Comparison of ENCODE assay signal across 10 mouse cellular contexts in the genomic region with DNA sequence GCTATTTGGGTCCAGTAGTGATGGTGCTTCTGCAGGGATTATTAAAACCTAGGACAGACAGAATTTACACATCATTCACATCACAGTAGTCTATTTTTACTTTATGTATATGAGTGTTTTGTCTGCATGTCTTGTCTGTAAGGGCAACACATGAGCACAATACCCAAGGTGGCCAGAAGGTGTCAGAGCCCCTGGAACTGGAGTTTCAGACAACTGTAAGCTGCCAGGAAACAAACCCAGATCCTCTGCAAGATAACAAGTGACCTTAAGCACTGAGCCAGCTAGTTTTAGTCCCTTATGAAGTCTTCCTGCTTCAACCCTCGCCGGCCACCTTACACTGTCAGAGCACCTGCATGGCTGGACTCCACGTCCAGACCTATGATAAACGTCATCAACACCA. TPM values are rescaled to one million over a fixed set of nuclear protein-coding genes. Genes with fewer than 3 reads are reported as not detected.
DNase-seq lines count a peak whose midpoint lies in the region; ATAC-seq and TF ChIP-seq lines count a peak whose summit lies in the region.
"Had no signal": no experiment of that assay in that cellular context is flagged by ENCODE, and none has a peak within 500 bp of the region (broad histone marks: within the 10 kb centered on the region; RNA-seq: fewer than 3 reads in every experiment).

No protein-coding gene starts in this region.

- peaks cover 53% of the 10 kb centered on the region for H3K4me1 ChIP-seq in lung, postnatal 0 days (ENCODE audit: insufficient read depth, low read depth, low read length)
- peaks cover 54% of the 10 kb centered on the region for H3K4me1 ChIP-seq in intestine, embryonic 15.5 days (replicated peaks)

- TF ChIP-seq CTCF in lung, postnatal 0 days (IDR thresholded peaks at IDR 0.05), result peak; percentile 52
- peak; percentile 28; the same call in 1 of the 2 replicates for TF ChIP-seq CTCF in brain, embryonic 14.5 days (IDR thresholded peaks at IDR 0.05; ENCODE audit: borderline replicate concordance, extremely low read depth, insufficient read depth, insufficient read length)

- H3K27me3 ChIP-seq in lung, postnatal 0 days (replicated peaks; ENCODE audit: insufficient read depth, low read length), result no peaks in the 10 kb centered on the region
- no peaks in the 10 kb centered on the region for H3K27me3 ChIP-seq in intestine, embryonic 15.5 days (replicated peaks)
- H3K27me3 ChIP-seq: stomach, embryonic 15.5 days had no signal

- H3K36me3 ChIP-seq in lung, postnatal 0 days (ENCODE audit: insufficient read depth, low read length), result no peaks in the 10 kb centered on the region
- H3K36me3 ChIP-seq in intestine, embryonic 15.5 days, result no peaks in the 10 kb centered on the region
- H3K36me3 ChIP-seq: stomach, embryonic 15.5 days had no signal

- TF ChIP-seq EP300 in lung, postnatal 0 days (IDR thresholded peaks at IDR 0.05), result no peak

- H3K4me3 ChIP-seq in lung, postnatal 0 days (ENCODE audit: low read depth, low read length), result no peak overlapping the region
- no peak overlapping the region for H3K4me3 ChIP-seq in intestine, embryonic 15.5 days (replicated peaks)
- H3K4me3 ChIP-seq: stomach, embryonic 15.5 days had no signal

- H3K9me3 ChIP-seq in lung, postnatal 0 days (ENCODE audit: low read length), result no peaks in the 10 kb centered on the region
- H3K9me3 ChIP-seq in intestine, embryonic 15.5 days, result no peaks in the 10 kb centered on the region
- H3K9me3 ChIP-seq: stomach, embryonic 15.5 days had no signal

- WGBS in lung, postnatal 0 days, result 32% methylated on average over 4 of the region's 4 CpGs
- WGBS in intestine, embryonic 15.5 days, result 45% methylated on average over 4 of the region's 4 CpGs

- no peak overlapping the region for H3K27ac ChIP-seq in lung, postnatal 0 days (ENCODE audit: low read length)
- H3K27ac ChIP-seq in intestine, embryonic 15.5 days, result no peak overlapping the region
- H3K27ac ChIP-seq: macrophage had no signal

- no peak for TF ChIP-seq POLR2A in brain, embryonic 14.5 days (IDR thresholded peaks at IDR 0.05; ENCODE audit: borderline replicate concordance, extremely low read depth, insufficient read depth, insufficient read length, poor library complexity, severe bottlenecking)

- no peak overlapping the region for H3K9ac ChIP-seq in lung, postnatal 0 days (replicated peaks; ENCODE audit: low read depth)
- H3K9ac ChIP-seq in intestine, embryonic 15.5 days, result no peak overlapping the region
- H3K9ac ChIP-seq: stomach, embryonic 15.5 days had no signal

- H3K4me2 ChIP-seq in lung, postnatal 0 days (replicated peaks; ENCODE audit: low read depth, low read length), result 0 out of 2 replicates have a peak overlapping the region, but pooled peaks have one; percentile 8
- no peak overlapping the region for H3K4me2 ChIP-seq in intestine, embryonic 15.5 days (replicated peaks)
- H3K4me2 ChIP-seq: stomach, embryonic 15.5 days had no signal

- no peak for ATAC-seq in lung, postnatal 0 days
- ATAC-seq in intestine, embryonic 15.5 days, result peak; percentile 32; the same call in 1 of the 2 replicates

- peak; percentile 66 for DNase-seq in lung, postnatal 0 days (ENCODE audit: low spot score)
- no peak for DNase-seq in lung, postnatal 14 days
- peak; percentile 58 for DNase-seq in brain, embryonic 14.5 days (ENCODE audit: low read depth)
- peak; percentile 47 for DNase-seq in thymus, postnatal 25 days
- no peak for DNase-seq in cerebellum, postnatal 4 days (ENCODE audit: low spot score in 2 of 2)
- no peak for DNase-seq in left cerebral cortex, adult 9 months (ENCODE audit: low spot score in 2 of 2)
- DNase-seq: heart, adult 11 months had no signal

RNA-seq across cellular contexts. Expression of gene Mapkapk2, which starts 17.9 kb away (rescaled TPM):
- 62.4 and 65.0 TPM in 2 replicates for polyA plus RNA-seq in lung, postnatal 0 days (2015; fragmentation: Nextera tagmentation; extraction: Ambion mirVana)
- 50.5 and 52.9 TPM in 2 replicates for polyA plus RNA-seq in brain, embryonic 14.5 days (2012; rRNA removed)
- polyA plus RNA-seq in intestine, embryonic 15.5 days (2015; fragmentation: Nextera tagmentation; extraction: Ambion mirVana), result 42.6 and 44.5 TPM in 2 replicates

RNA-seq across cellular contexts. Expression of gene Dyrk3, which starts 58.4 kb away (rescaled TPM):
- polyA plus RNA-seq in lung, postnatal 0 days (2015; fragmentation: Nextera tagmentation; extraction: Ambion mirVana), result 3.4 and 4.7 TPM in 2 replicates
- polyA plus RNA-seq in brain, embryonic 14.5 days (2012; rRNA removed), result 12.7 and 13.6 TPM in 2 replicates
- polyA plus RNA-seq in intestine, embryonic 15.5 days (2015; fragmentation: Nextera tagmentation; extraction: Ambion mirVana), result 3.5 and 4.1 TPM in 2 replicates

Comparison
In these comparisons a context has a peak if more than half of its experiments do, and no peak if none do; other contexts are left out.
1. DNase-seq: peak in lung, postnatal 0 days (single experiment), brain, embryonic 14.5 days (single experiment) and thymus, postnatal 25 days (single experiment); none in lung, postnatal 14 days (single experiment), cerebellum, postnatal 4 days (0 of 2) and left cerebral cortex, adult 9 months (0 of 2).